Mouse (Mus musculus) hindbrain, postnatal 0 days (tissue): ENCODE data around the gene Acot2. TPM values are rescaled to one million over a fixed set of nuclear protein-coding genes. Genes with fewer than 3 reads are reported as not detected.
"Not testable (repeated sequence)": the region's sequence is repeated elsewhere in the genome, so short reads cannot be mapped to it uniquely, and the experiment has no call there.

Source experiments
- ATAC-seq: fragments of 200-750 bp; cut with Nextera tagmentation; 2 replicates; pipeline ENCODE4 v1.8.0; 2017; ENCODE audit warnings: mild to moderate bottlenecking, moderate TSS enrichment, moderate library complexity
- DNase-seq: peaks from one replicate; pipeline ENCODE4 v3.0.0-alpha.2; 2015; ENCODE audit warnings: low spot score
- H3K27ac ChIP-seq: fragments of 300-500 bp; sonication (generic); 2 replicates; pipeline ENCODE4 v1.5.1; 2014; ENCODE audit warnings: mild to moderate bottlenecking
- H3K27me3 ChIP-seq: fragments of 300-500 bp; sonication (generic); 2 replicates; pipeline ENCODE4 v1.6.1; 2014; ENCODE audit warnings: low read length, mixed read lengths; ENCODE audit not compliant: insufficient read depth
- H3K36me3 ChIP-seq: fragments of 300-500 bp; sonication (generic); 2 replicates; pipeline ENCODE4 v1.6.1; 2014; ENCODE audit warnings: low read length, mixed read lengths; ENCODE audit not compliant: insufficient read depth
- H3K4me1 ChIP-seq: fragments of 300-500 bp; sonication (generic); 2 replicates; pipeline ENCODE4 v1.6.1; 2014; ENCODE audit warnings: antibody characterized with exemption, low read length, mixed read lengths; ENCODE audit not compliant: insufficient read depth
- H3K4me2 ChIP-seq: fragments of 300-500 bp; sonication (generic); 2 replicates; pipeline ENCODE4 v1.6.1; 2014; ENCODE audit warnings: low read depth, mild to moderate bottlenecking, low read length, moderate library complexity, mixed read lengths
- H3K4me3 ChIP-seq: fragments of 300-500 bp; sonication (generic); 2 replicates; pipeline ENCODE4 v1.5.1; 2014; ENCODE audit warnings: low read length
- H3K9ac ChIP-seq: fragments of 300-500 bp; sonication (generic); replicated peaks from 2 replicates; pipeline ENCODE4 v1.6.1; 2014; ENCODE audit warnings: mild to moderate bottlenecking, low read length, moderate library complexity, mixed read lengths
- H3K9me3 ChIP-seq: fragments of 300-500 bp; sonication (generic); 2 replicates; pipeline ENCODE4 v1.6.1; 2016; ENCODE audit warnings: low read length, mixed read lengths
- CTCF ChIP-seq: IDR thresholded peaks from 2 replicates; pipeline ENCODE4 v1.5.1; 2016; ENCODE audit warnings: antibody characterized with exemption, control low read depth, low read depth
- WGBS: fragments of 180-500 bp; shearing (Covaris S2); extraction: QIAGEN DNeasy Blood & Tissue Kit; methylation state at CpG from one replicate; pipeline ENCODE4 v1.1.7; 2014; 5-methylcytosine and 5-hydroxymethylcytosine counted together
- polyA plus RNA-seq: library from polyadenylated mRNA; unstranded; fragments of >200 nt; fragmentation: Nextera tagmentation; extraction: Ambion mirVana; gene quantifications from 2 replicates; pipeline ENCODE4 v1.2.1, GENCODE M21; 2015
- total RNA-seq: library from RNA; depleted of rRNA; stranded (reverse); fragments of >200 nt; gene quantifications from 2 replicates; pipeline ENCODE4 v1.2.3, GENCODE M21; 2014

Acot2 gene
- total and polyA plus RNA-seq, 2 experiments from 2014 or later = 18.6 to 31.2 TPM

DNA sequence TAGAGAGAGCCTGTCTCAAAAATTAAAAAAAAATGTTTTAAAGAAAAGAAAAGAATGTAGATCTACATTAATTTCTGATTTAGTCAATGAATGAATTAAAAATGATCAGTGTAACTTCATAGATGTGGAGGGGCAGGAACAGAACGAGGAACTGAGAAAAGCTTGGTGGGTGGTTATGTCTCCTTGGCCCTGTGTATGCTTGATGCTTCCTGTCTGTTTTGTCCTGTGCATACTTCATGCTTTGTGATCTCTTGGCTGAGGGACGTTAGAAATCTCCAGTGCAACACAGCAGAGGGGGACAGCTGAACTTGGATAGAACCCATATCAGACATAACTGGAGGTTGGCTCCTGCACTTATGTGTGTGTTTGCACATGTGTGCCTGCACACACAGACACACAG lies 9.6 kb downstream of the Acot2 start:
- no peaks in the 10 kb centered on the region for H3K36me3 ChIP-seq
- no peak for ATAC-seq
- H3K4me2 ChIP-seq = no peak overlapping the region
- no peak for TF ChIP-seq CTCF
- WGBS = 42% methylated on average over 2 of the region's 2 CpGs
- no peak overlapping the region for H3K9ac ChIP-seq
- no peak overlapping the region for H3K27ac ChIP-seq
- peaks cover 4% of the 10 kb centered on the region; the same call in 1 of the 2 replicates for H3K4me1 ChIP-seq
- DNase-seq = no peak
- no peak overlapping the region for H3K4me3 ChIP-seq
- no peaks in the 10 kb centered on the region for H3K27me3 ChIP-seq
- H3K9me3 ChIP-seq = 0 out of 2 replicates have a peak, but pooled peaks cover 3% of the 10 kb centered on the region

DNA sequence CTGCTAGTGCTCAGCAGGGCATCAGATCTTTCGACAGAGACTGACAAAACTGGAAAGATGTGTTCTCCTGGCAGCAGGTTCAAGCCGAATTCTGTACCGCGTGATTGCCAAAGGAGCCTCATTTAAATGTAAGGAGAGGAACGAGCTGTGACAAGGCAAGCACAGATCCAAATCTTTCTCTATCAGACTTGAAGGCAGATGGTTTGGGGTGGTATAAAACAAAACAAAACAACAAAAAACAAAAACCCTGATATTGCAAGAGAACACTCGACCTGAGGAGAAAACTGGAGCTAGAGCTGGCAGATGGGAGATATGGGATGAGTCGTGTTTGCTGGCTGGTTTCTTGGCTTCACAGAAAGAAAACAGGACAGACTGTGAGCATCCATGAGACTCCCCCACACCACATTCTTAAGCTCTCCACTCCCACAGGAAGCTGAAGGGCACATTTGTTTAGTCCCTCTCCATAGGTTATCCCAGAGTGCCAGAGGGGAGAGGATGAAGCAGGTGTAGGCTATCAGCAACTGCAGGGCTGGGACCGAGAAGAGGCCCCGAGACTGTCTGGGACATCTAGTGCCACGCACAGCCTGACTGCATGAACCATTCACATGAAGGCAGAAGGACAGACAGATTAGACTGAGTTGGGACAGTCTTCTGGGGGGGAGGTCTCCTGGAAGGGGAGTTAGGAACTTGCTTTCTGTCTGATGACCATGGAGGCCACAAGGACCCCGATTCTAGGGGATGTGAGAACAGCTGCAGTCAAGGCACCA lies 10.9 kb downstream of the Acot2 start:
- Histone ChIP-seq H3K9ac (no peak overlapping the region), H3K4me1 (peaks cover 4% of the 10 kb centered on the region; the same call in 1 of the 2 replicates)
- DNase-seq = no peak

DNA sequence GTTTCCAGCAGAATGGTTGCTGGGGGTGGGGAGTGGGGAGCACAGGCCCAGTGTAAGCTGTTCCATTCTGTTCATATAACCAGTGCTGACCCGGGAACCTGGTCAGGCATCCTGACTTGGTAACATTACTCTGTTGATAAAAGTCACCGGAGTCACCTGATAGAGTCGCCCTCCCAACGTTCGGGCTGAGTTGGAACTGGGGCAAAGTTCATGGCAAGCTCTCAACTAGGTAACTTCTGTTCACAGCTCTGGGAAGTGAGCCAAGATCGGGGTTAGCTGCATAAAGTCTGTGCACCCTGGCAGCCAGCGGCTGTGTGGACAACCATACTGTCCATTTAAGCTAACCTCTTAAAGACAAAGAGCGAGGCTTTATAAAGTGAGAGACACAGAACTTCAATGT lies 11.6 kb downstream of the Acot2 start:
- not testable (repeated sequence) for H3K9ac ChIP-seq

More for the DNA sequence above, 10.9 kb downstream of the Acot2 start:
- 0 out of 2 replicates have a peak, but pooled peaks cover 3% of the 10 kb centered on the region for H3K9me3 ChIP-seq
- no peak for ATAC-seq
- no peaks in the 10 kb centered on the region for H3K36me3 ChIP-seq
- no peak overlapping the region for H3K4me3 ChIP-seq
- WGBS = 47% methylated on average over 11 of the region's 11 CpGs
- no peak for TF ChIP-seq CTCF
- no peak overlapping the region for H3K4me2 ChIP-seq
- H3K27me3 ChIP-seq = no peaks in the 10 kb centered on the region
- peak overlapping the region; percentile 58 for H3K27ac ChIP-seq

DNA sequence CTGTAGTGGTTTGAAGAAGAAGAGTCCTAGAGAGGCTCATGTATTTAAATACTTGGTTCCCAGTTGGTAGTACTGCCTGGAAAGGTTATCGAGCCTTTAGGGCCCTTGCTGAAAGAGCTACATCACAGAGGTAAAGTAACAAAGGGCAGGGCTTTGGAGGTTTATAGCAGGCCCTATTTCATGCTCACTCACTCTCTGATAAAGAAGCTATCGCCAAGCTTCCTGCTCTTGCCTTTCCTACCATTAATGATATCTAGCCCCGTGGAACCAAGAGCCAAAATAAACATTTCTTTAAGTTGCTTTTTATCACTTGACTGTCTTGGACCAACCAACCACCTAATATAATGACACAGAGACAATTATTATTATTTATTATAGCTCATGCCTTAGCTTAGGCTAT lies 12.8 kb downstream of the Acot2 start:
- ATAC-seq = no peak
- TF ChIP-seq CTCF = no peak
- no peak for DNase-seq

More for the DNA sequence above, 11.6 kb downstream of the Acot2 start:
- WGBS = 53% methylated on average over 8 of the region's 8 CpGs
- H3K27me3 ChIP-seq, H3K27ac ChIP-seq, H3K9me3 ChIP-seq, H3K4me2 ChIP-seq, H3K4me3 ChIP-seq, H3K36me3 ChIP-seq, H3K4me1 ChIP-seq: not testable (repeated sequence)
- DNase-seq (peak; percentile 60), ATAC-seq (peak; percentile 58; the same call in 1 of the 2 replicates)

DNA sequence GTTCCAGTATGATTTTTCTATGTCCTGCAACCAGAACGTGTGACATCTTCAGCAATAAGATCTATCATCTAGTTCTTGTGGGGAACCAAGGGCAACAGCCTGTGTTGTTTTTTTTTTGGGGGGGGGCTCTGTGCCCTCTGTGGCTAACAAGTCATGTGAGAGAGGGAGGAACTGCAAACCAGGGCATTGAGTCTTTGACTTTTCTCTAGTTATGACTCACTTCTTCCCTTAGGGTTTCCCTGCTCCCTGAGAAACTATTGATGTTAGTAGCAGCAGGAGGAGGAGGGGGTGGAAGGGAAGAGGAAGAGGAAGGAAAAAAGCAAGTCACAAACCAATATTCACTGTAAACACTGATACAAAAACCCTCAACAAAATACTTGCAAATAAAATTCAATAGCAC lies 16.2 kb downstream of the Acot2 start:
- Histone ChIP-seq H3K4me2 (no peak overlapping the region), H3K27me3 (no peaks in the 10 kb centered on the region), H3K4me3 (no peak overlapping the region), H3K9ac (no peak overlapping the region), H3K4me1 (no peaks in the 10 kb centered on the region), H3K36me3 (no peaks in the 10 kb centered on the region), H3K27ac (no peak overlapping the region), H3K9me3 (0 out of 2 replicates have a peak, but pooled peaks cover 3% of the 10 kb centered on the region)
- ATAC-seq (no peak), DNase-seq (no peak)
- no peak for TF ChIP-seq CTCF
- 84% methylated on average over 1 of the region's 1 CpGs for WGBS

More for the DNA sequence above, 12.8 kb downstream of the Acot2 start:
- H3K9me3 ChIP-seq = 0 out of 2 replicates have a peak, but pooled peaks cover 3% of the 10 kb centered on the region
- H3K4me2 ChIP-seq = no peak overlapping the region
- no peak overlapping the region for H3K9ac ChIP-seq
- peaks cover 4% of the 10 kb centered on the region; the same call in 1 of the 2 replicates for H3K4me1 ChIP-seq
- WGBS = 90% methylated on average over 3 of the region's 3 CpGs
- no peaks in the 10 kb centered on the region for H3K27me3 ChIP-seq
- H3K36me3 ChIP-seq = no peaks in the 10 kb centered on the region
- H3K27ac ChIP-seq = no peak overlapping the region
- no peak overlapping the region for H3K4me3 ChIP-seq

DNA sequence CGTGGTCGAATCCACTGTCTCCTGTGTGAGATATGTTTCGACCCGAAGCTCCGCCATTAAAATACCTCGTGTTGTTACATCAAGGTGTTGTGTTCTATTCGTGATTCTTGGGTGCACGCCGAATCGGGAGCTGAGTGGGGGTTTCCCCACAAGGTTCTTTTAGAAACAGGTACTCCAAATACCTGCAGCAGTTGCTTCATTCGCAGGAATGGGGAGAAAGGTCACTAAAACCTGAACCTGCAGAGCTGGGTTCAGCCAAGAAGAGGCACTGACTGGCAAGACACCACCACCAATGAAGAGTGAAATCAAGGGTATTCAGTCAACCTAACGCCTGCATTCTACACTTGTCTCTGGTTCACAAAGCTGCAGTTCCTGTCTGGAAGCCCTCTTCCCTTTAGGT lies 20.6 kb downstream of the Acot2 start:
- Histone ChIP-seq H3K36me3 (no peaks in the 10 kb centered on the region), H3K4me1 (peaks cover 10% of the 10 kb centered on the region), H3K9me3 (no peaks in the 10 kb centered on the region), H3K9ac (no peak overlapping the region), H3K27ac (peak overlapping the region; percentile 82), H3K4me2 (peak overlapping the region; percentile 56), H3K4me3 (no peak overlapping the region), H3K27me3 (no peaks in the 10 kb centered on the region)
- ATAC-seq (no peak), DNase-seq (no peak)
- WGBS = 88% methylated on average over 8 of the region's 12 CpGs
- TF ChIP-seq CTCF = no peak

DNA sequence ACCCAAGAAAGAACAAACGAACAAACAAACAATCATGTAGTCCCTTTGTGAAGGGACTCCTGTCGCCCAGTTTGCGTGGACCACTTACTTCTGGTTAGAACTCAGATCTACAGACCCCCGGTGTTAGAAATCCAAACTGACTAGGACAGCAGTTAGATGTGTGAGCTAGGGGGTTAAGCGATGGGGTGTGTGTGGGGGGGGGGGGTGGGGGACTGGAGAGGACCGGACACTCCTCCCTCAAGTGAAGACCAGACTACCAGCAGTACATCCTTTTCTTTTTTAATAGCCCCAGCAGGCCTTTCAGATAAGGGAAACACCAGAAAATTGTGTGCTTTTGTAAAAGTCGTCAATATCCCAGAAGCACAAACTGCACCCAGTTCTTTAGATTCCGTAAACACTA lies 21.1 kb downstream of the Acot2 start:
- Histone ChIP-seq H3K27ac (peak overlapping the region; percentile 82), H3K27me3 (no peaks in the 10 kb centered on the region), H3K4me3 (peak overlapping the region; percentile 45), H3K9me3 (no peaks in the 10 kb centered on the region), H3K9ac (no peak overlapping the region), H3K4me1 (peaks cover 10% of the 10 kb centered on the region), H3K36me3 (no peaks in the 10 kb centered on the region), H3K4me2 (peak overlapping the region; percentile 56)
- 36% methylated on average over 8 of the region's 8 CpGs for WGBS
- ATAC-seq = peak; percentile 36; the same call in 1 of the 2 replicates
- TF ChIP-seq CTCF = no peak
- DNase-seq = no peak

DNA sequence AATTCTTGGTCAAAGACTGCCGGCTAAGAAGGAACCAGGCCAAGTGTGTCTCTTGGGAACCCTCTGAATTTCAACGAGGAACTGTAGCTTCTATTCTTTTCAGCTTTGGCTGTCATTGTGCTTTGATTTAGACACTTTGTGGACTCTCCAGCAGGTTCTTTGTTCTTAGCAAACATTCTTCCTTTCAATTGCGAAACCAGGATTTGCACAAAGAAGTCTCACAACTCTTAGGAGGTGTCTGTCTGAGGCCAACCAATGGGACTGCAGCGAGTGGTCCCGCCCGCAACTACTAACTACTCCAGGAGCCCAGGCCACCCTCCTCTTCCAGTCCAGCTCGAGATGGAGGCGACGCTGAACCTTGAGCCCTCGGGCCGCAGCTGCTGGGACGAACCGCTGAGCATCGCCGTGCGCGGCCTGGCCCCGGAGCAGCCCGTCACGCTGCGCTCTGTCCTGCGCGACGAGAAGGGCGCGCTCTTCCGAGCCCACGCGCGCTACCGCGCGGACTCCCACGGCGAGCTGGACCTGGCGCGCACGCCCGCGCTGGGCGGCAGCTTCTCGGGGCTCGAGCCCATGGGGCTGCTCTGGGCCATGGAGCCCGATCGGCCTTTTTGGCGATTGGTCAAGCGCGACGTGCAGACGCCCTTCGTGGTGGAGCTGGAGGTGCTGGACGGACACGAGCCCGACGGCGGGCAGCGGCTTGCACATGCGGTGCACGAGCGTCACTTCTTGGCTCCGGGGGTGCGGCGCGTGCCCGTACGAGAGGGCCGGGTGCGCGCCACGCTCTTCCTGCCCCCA lies 21.7 kb downstream of the Acot2 start, which contains the start of gene Acot1:
Gene Acot1 (plus strand): TSS at position 320 of the 795 bp plus-strand sequence.
- Histone ChIP-seq H3K4me2 (peak within 1 kb of the TSS; percentile 56), H3K4me1 (peaks cover 10% of the 10 kb centered on the region), H3K9ac (peak within 1 kb of the TSS; percentile 56), H3K27ac (peak within 1 kb of the TSS; percentile 82), H3K4me3 (peak within 1 kb of the TSS; percentile 45)
- not testable (repeated sequence) for H3K27me3 ChIP-seq, H3K36me3 ChIP-seq, H3K9me3 ChIP-seq
- peak; percentile 84 for DNase-seq
- peak; percentile 96 for ATAC-seq
- 0% methylated on average over 53 of the region's 70 CpGs for WGBS
